Mouse (Mus musculus): ENCODE measurements around the gene Olfr1061.
"Not testable (repeated sequence)": the region's sequence is repeated elsewhere in the genome, so short reads cannot be mapped to it uniquely, and the experiment has no call there.

GRCm38 (mm10) chr2:86366342-86366741 is 47.5 kb downstream of the Olfr1061 start:
- not testable (repeated sequence) for TF ChIP-seq CTCF (IDR thresholded peaks at IDR 0.05; ENCODE audit: low read depth, low read length); POLR2A (IDR thresholded peaks at IDR 0.05; ENCODE audit: extremely low read depth, insufficient read depth, low read length)
